Mouse (Mus musculus) heart, adult 2 months (tissue): ENCODE data around the gene Jdp2. TPM values are rescaled to one million over a fixed set of nuclear protein-coding genes. Genes with fewer than 3 reads are reported as not detected.

ENCODE experiments used
- DNase-seq, 2 experiments: peaks; one replicate each; pipeline ENCODE4 v3.0.0; 2021
- H3K27ac ChIP-seq: fragments of 200-600 bp; 2 replicates; pipeline ENCODE4 v1.8.1; 2022
- H3K27me3 ChIP-seq: fragments of 200-500 bp; 2 replicates; pipeline ENCODE4 v1.6.1; 2012; ENCODE audit warnings: mild to moderate bottlenecking, low read length, inconsistent platforms, mixed read lengths; ENCODE audit not compliant: control insufficient read depth, insufficient read depth
- H3K36me3 ChIP-seq: fragments of 200-500 bp; 2 replicates; pipeline ENCODE4 v1.6.1; 2012; ENCODE audit warnings: low read length, inconsistent platforms; ENCODE audit not compliant: control insufficient read depth, insufficient read depth
- H3K4me1 ChIP-seq: fragments of 200-500 bp; 2 replicates; pipeline ENCODE4 v1.6.1; 2011; ENCODE audit warnings: low read length; ENCODE audit not compliant: control insufficient read depth, insufficient read depth
- H3K4me3 ChIP-seq: fragments of 200-600 bp; 2 replicates; pipeline ENCODE4 v1.8.1; 2022
- H3K79me2 ChIP-seq: fragments of 200-500 bp; replicated peaks from 2 replicates; pipeline ENCODE4 v1.6.1; 2012; ENCODE audit warnings: mild to moderate bottlenecking, inconsistent platforms, low read length, moderate library complexity, mixed read lengths; ENCODE audit not compliant: control insufficient read depth, insufficient read depth
- H3K9ac ChIP-seq: fragments of 200-500 bp; 2 replicates; pipeline ENCODE4 v1.6.1; 2012; ENCODE audit warnings: low read depth, mild to moderate bottlenecking, control low read depth, inconsistent platforms, low read length, mixed read lengths
- CTCF ChIP-seq: fragments of 200-600 bp; IDR thresholded peaks from 2 replicates; pipeline ENCODE4 v1.8.1; 2022; ENCODE audit warnings: antibody characterized with exemption, mild to moderate bottlenecking, moderate library complexity
- EP300 ChIP-seq: fragments of 200-500 bp; IDR thresholded peaks from 2 replicates; pipeline ENCODE4 v1.6.1; 2011; ENCODE audit warnings: low read depth, low read length, control low read depth; ENCODE audit not compliant: insufficient read depth
- POLR2A ChIP-seq: fragments of 200-500 bp; IDR thresholded peaks from 2 replicates; pipeline ENCODE4 v1.6.1; 2011; ENCODE audit warnings: mild to moderate bottlenecking, low read depth, low read length, control low read depth; ENCODE audit not compliant: insufficient read depth
- WGBS: fragments of 180-500 bp; shearing (Covaris S2); methylation state at CpG from one replicate; pipeline ENCODE4 v1.1.7; 2018; 5-methylcytosine and 5-hydroxymethylcytosine counted together
- intact Hi-C: fragments of 180-260 bp; cut with DNase I; formaldehyde crosslinking; loops from one replicate; pipeline ENCODE4 v1.15.1; 2025
- polyA plus RNA-seq: library from polyadenylated mRNA; depleted of rRNA; stranded (reverse); fragments of >200 nt; gene quantifications from 2 replicates; pipeline ENCODE4 v1.2.3, GENCODE M21; 2012; rRNA removed
- total RNA-seq, 2 experiments: library from RNA; stranded (reverse); gene quantifications; 2 replicates each; pipeline ENCODE4 v1.2.3; 2021

Gene Jdp2
- total and polyA plus RNA-seq, 3 experiments, result 4.3 to 15.9 (median 7.5) TPM

GRCm38 (mm10) chr12:85686466-85687216 lies 87.8 kb downstream of the Jdp2 start, which contains the start of gene Batf:
Gene Batf, plus strand, starts transcription at chr12:85686669.
- no peak for TF ChIP-seq EP300
- TF ChIP-seq POLR2A, result peak; percentile 40; the same call in 1 of the 2 replicates
- no peaks in the 10 kb centered on the region for H3K27me3 ChIP-seq
- H3K4me1 ChIP-seq, result peaks cover 1% of the 10 kb centered on the region; the same call in 1 of the 2 replicates
- H3K9ac ChIP-seq, result peak within 1 kb of the TSS; percentile 30
- intact Hi-C loops, result loop anchor here (5.0 kb wide), 1 partner anchor 41 kb away; no protein-coding TSS in a partner anchor
- H3K79me2 ChIP-seq, result no peaks in the 10 kb centered on the region
- WGBS, result 30% methylated on average over 22 of the region's 22 CpGs
- H3K27ac ChIP-seq, result peak within 1 kb of the TSS; percentile 20; the same call in 1 of the 2 replicates
- H3K36me3 ChIP-seq, result no peaks in the 10 kb centered on the region
- DNase-seq, result peak; percentile 48 to 54
- peak within 1 kb of the TSS; percentile 45 for H3K4me3 ChIP-seq

- no peak for TF ChIP-seq CTCF
- Histone ChIP-seq H3K36me3 (no peaks in the 10 kb centered on the region), H3K79me2 (no peaks in the 10 kb centered on the region), H3K27ac (no peak overlapping the region; the same call in 1 of the 2 replicates), H3K27me3 (no peaks in the 10 kb centered on the region), H3K4me3 (peak overlapping the region; percentile 45), H3K4me1 (peaks cover 1% of the 10 kb centered on the region; the same call in 1 of the 2 replicates), H3K9ac (no peak overlapping the region)
- no peak for DNase-seq
- intact Hi-C loops, result loop anchor here (5.0 kb wide), 1 partner anchor 40 kb away; no protein-coding TSS in a partner anchor
- WGBS, result 48% methylated on average over 7 of the region's 7 CpGs
Observed at GRCm38 (mm10) chr12:85687217-85687533, 88.3 kb downstream of the Jdp2 start.

- intact Hi-C loops, result loop anchor here (5.0 kb wide), 1 partner anchor 39 kb away; no protein-coding TSS in a partner anchor
- no peaks in the 10 kb centered on the region for H3K79me2 ChIP-seq
- WGBS, result 71% methylated on average over 6 of the region's 6 CpGs
Observed at GRCm38 (mm10) chr12:85687846-85688245, 89.0 kb downstream of the Jdp2 start.

More at GRCm38 (mm10) chr12:85687846-85688245, 89.0 kb downstream of the Jdp2 start:
- Histone ChIP-seq H3K36me3 (no peaks in the 10 kb centered on the region), H3K27ac (no peak overlapping the region), H3K9ac (no peak overlapping the region), H3K27me3 (no peaks in the 10 kb centered on the region), H3K4me3 (no peak overlapping the region), H3K4me1 (peaks cover 1% of the 10 kb centered on the region; the same call in 1 of the 2 replicates)
- TF ChIP-seq CTCF (no peak), POLR2A (no peak), EP300 (no peak)
- DNase-seq, result no peak

Other genes starting within 250 kb of the Jdp2 start
- gene Tmed10, start 224.2 kb upstream of the Jdp2 start, total RNA-seq, result 100 to 1,000 TPM; 164 to 186 TPM
- 108 and 130 TPM in 2 replicates for gene Tmed10, start 224.2 kb upstream of the Jdp2 start, polyA plus RNA-seq
- gene Fos, start 125.1 kb upstream of the Jdp2 start, total RNA-seq, result 1 to 10 TPM; 3.0 to 5.7 TPM
- gene Fos, start 125.1 kb upstream of the Jdp2 start, polyA plus RNA-seq, result 9.1 and 12.6 TPM in 2 replicates
- gene Batf, start 87.6 kb downstream of the Jdp2 start, total RNA-seq, result 1 to 10 TPM; 1.0 to 1.6 TPM
- gene Batf, start 87.6 kb downstream of the Jdp2 start, polyA plus RNA-seq, result 1.0 and 1.8 TPM in 2 replicates
- gene Flvcr2, start 147.5 kb downstream of the Jdp2 start, total RNA-seq, result 1 to 10 TPM; 2.0 to 2.1 TPM
- 3.4 and 6.5 TPM in 2 replicates for gene Flvcr2, start 147.5 kb downstream of the Jdp2 start, polyA plus RNA-seq
- 1 to 10 TPM; 6.2 to 6.8 TPM for gene Erg28, start 225.5 kb downstream of the Jdp2 start, total RNA-seq
- 9.3 and 12.4 TPM in 2 replicates for gene Erg28, start 225.5 kb downstream of the Jdp2 start, polyA plus RNA-seq
- gene Ttll5, start 225.6 kb downstream of the Jdp2 start, total RNA-seq, result 10 to 100 TPM; 11.4 to 14.2 TPM
- 10.1 and 10.5 TPM in 2 replicates for gene Ttll5, start 225.6 kb downstream of the Jdp2 start, polyA plus RNA-seq